Mouse (Mus musculus): Measurements from ENCODE around the gene Akap1. TPM values are rescaled to one million over a fixed set of nuclear protein-coding genes. Genes with fewer than 3 reads are reported as not detected.

Gene Akap1
- polyA plus RNA-seq, 1 experiment, result 0.15 TPM

DNA sequence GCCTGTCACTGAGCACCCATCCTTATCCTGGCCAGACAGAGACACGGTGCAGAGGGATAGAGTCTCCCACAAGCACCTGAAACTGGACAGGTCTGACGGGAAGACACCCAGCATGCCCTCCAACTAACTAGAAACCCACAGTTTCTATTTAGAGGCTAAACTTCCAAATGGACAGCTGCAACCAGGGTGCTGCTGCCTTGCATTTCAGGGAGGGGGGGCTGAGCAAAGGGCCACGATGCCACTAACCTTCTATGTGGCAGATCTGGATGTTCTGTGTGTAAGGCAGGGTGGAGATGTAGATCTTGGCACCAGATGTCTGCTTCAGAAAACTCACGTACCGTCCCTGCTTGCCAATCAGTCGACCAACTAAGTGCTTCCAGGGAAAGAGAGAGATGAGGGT, 25.0 kb downstream of the Akap1 start:
- TF ChIP-seq TAL1 (IDR thresholded peaks at IDR 0.05; ENCODE audit: low read length), result no peak
- no peak for TF ChIP-seq GATA1 (IDR thresholded peaks at IDR 0.05; ENCODE audit: low read length)

GRCm38 (mm10) chr11:88838630-88839029, 25.8 kb downstream of the Akap1 start:
- Histone ChIP-seq H3K9me3 (ENCODE audit: control insufficient read depth, low read length) (no peaks in the 10 kb centered on the region), H3K4me3 (replicated peaks) (no peak overlapping the region), H3K27me3 (ENCODE audit: control insufficient read depth) (no peaks in the 10 kb centered on the region), H3K4me1 (ENCODE audit: control insufficient read depth) (peaks cover 6% of the 10 kb centered on the region), H3K36me3 (ENCODE audit: control insufficient read depth) (peaks cover 77% of the 10 kb centered on the region)
- TF ChIP-seq TAL1 (IDR thresholded peaks at IDR 0.05; ENCODE audit: low read length) (no peak), GATA1 (IDR thresholded peaks at IDR 0.05; ENCODE audit: low read length) (no peak)

More for the DNA sequence above, 25.0 kb downstream of the Akap1 start:
- peaks cover 6% of the 10 kb centered on the region for H3K4me1 ChIP-seq (ENCODE audit: control insufficient read depth)
- H3K4me3 ChIP-seq (replicated peaks), result no peak overlapping the region
- no peaks in the 10 kb centered on the region for H3K27me3 ChIP-seq (ENCODE audit: control insufficient read depth)
- H3K36me3 ChIP-seq (ENCODE audit: control insufficient read depth), result peaks cover 77% of the 10 kb centered on the region
- H3K9me3 ChIP-seq (ENCODE audit: control insufficient read depth, low read length), result no peaks in the 10 kb centered on the region

- Histone ChIP-seq H3K27me3 (ENCODE audit: control insufficient read depth) (no peaks in the 10 kb centered on the region), H3K36me3 (ENCODE audit: control insufficient read depth) (peaks cover 80% of the 10 kb centered on the region), H3K9me3 (ENCODE audit: control insufficient read depth, low read length) (no peaks in the 10 kb centered on the region), H3K4me1 (ENCODE audit: control insufficient read depth) (no peaks in the 10 kb centered on the region), H3K4me3 (replicated peaks) (no peak overlapping the region)
- no peak for TF ChIP-seq TAL1 (IDR thresholded peaks at IDR 0.05; ENCODE audit: low read length)
- TF ChIP-seq GATA1 (IDR thresholded peaks at IDR 0.05; ENCODE audit: low read length), result no peak
These were observed 29.8 kb downstream of the Akap1 start for GRCm38 (mm10) chr11:88834606-88835005.

DNA sequence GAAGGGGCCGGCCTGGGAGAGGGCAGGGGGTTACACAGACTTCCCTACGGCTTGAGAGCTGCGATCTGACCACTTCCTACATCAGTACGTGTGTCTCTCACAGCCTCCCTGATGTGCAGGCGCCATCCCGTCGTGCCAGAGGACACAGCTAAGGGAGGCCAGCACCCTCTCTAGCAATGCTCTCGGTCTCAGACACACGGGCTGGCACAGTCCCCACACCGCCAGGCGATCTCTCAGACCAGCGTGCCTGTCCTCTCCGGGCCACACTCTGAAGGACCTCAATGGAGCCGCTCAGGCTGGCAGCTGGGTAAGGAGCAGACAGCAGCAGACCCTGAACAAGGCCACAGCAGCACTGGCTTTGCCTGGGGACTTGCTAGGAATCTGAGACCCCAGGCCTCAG, 30.3 kb downstream of the Akap1 start:
- peaks cover 76% of the 10 kb centered on the region for H3K36me3 ChIP-seq (ENCODE audit: control insufficient read depth)
- H3K27me3 ChIP-seq (ENCODE audit: control insufficient read depth), result no peaks in the 10 kb centered on the region
- no peaks in the 10 kb centered on the region for H3K9me3 ChIP-seq (ENCODE audit: control insufficient read depth, low read length)
- TF ChIP-seq GATA1 (IDR thresholded peaks at IDR 0.05; ENCODE audit: low read length), result no peak
- no peak for TF ChIP-seq TAL1 (IDR thresholded peaks at IDR 0.05; ENCODE audit: low read length)
- no peak overlapping the region for H3K4me3 ChIP-seq (replicated peaks)
- no peaks in the 10 kb centered on the region for H3K4me1 ChIP-seq (ENCODE audit: control insufficient read depth)

GRCm38 (mm10) chr11:88833099-88833498, 31.3 kb downstream of the Akap1 start:
- H3K36me3 ChIP-seq (ENCODE audit: control insufficient read depth), result peaks cover 66% of the 10 kb centered on the region
- no peaks in the 10 kb centered on the region for H3K9me3 ChIP-seq (ENCODE audit: control insufficient read depth, low read length)
- H3K4me3 ChIP-seq (replicated peaks), result no peak overlapping the region
- no peaks in the 10 kb centered on the region for H3K27me3 ChIP-seq (ENCODE audit: control insufficient read depth)
- TF ChIP-seq TAL1 (IDR thresholded peaks at IDR 0.05; ENCODE audit: low read length), result no peak
- H3K4me1 ChIP-seq (ENCODE audit: control insufficient read depth), result no peaks in the 10 kb centered on the region

GRCm38 (mm10) chr11:88830257-88830804, 34.1 kb downstream of the Akap1 start:
- Histone ChIP-seq H3K4me1 (ENCODE audit: control insufficient read depth) (no peaks in the 10 kb centered on the region), H3K4me3 (replicated peaks) (no peak overlapping the region), H3K27me3 (ENCODE audit: control insufficient read depth) (no peaks in the 10 kb centered on the region), H3K36me3 (ENCODE audit: control insufficient read depth) (peaks cover 45% of the 10 kb centered on the region), H3K9me3 (ENCODE audit: control insufficient read depth, low read length) (no peaks in the 10 kb centered on the region)
- TF ChIP-seq TAL1 (IDR thresholded peaks at IDR 0.05; ENCODE audit: low read length) (no peak), GATA1 (IDR thresholded peaks at IDR 0.05; ENCODE audit: low read length) (no peak)

GRCm38 (mm10) chr11:88828528-88828927, 35.9 kb downstream of the Akap1 start:
- no peaks in the 10 kb centered on the region for H3K9me3 ChIP-seq (ENCODE audit: control insufficient read depth, low read length)
- H3K36me3 ChIP-seq (ENCODE audit: control insufficient read depth), result peaks cover 27% of the 10 kb centered on the region
- no peak for TF ChIP-seq TAL1 (IDR thresholded peaks at IDR 0.05; ENCODE audit: low read length)
- no peak for TF ChIP-seq GATA1 (IDR thresholded peaks at IDR 0.05; ENCODE audit: low read length)
- no peaks in the 10 kb centered on the region for H3K4me1 ChIP-seq (ENCODE audit: control insufficient read depth)
- no peaks in the 10 kb centered on the region for H3K27me3 ChIP-seq (ENCODE audit: control insufficient read depth)
- no peak overlapping the region for H3K4me3 ChIP-seq (replicated peaks)

GRCm38 (mm10) chr11:88825909-88826308, 38.5 kb downstream of the Akap1 start:
- H3K4me3 ChIP-seq (replicated peaks), result no peak overlapping the region
- H3K27me3 ChIP-seq (ENCODE audit: control insufficient read depth), result peaks cover 19% of the 10 kb centered on the region
- H3K9me3 ChIP-seq (ENCODE audit: control insufficient read depth, low read length), result no peaks in the 10 kb centered on the region
- H3K4me1 ChIP-seq (ENCODE audit: control insufficient read depth), result no peaks in the 10 kb centered on the region
- peaks cover 7% of the 10 kb centered on the region for H3K36me3 ChIP-seq (ENCODE audit: control insufficient read depth)
- TF ChIP-seq GATA1 (IDR thresholded peaks at IDR 0.05; ENCODE audit: low read length) (no peak), TAL1 (IDR thresholded peaks at IDR 0.05; ENCODE audit: low read length) (no peak)

GRCm38 (mm10) chr11:88822991-88823390, 41.4 kb downstream of the Akap1 start:
- Histone ChIP-seq H3K27me3 (ENCODE audit: control insufficient read depth) (peaks cover 27% of the 10 kb centered on the region), H3K4me1 (ENCODE audit: control insufficient read depth) (no peaks in the 10 kb centered on the region), H3K4me3 (replicated peaks) (no peak overlapping the region), H3K36me3 (ENCODE audit: control insufficient read depth) (no peaks in the 10 kb centered on the region), H3K9me3 (ENCODE audit: control insufficient read depth, low read length) (no peaks in the 10 kb centered on the region)
- TF ChIP-seq GATA1 (IDR thresholded peaks at IDR 0.05; ENCODE audit: low read length) (no peak), TAL1 (IDR thresholded peaks at IDR 0.05; ENCODE audit: low read length) (no peak)

DNA sequence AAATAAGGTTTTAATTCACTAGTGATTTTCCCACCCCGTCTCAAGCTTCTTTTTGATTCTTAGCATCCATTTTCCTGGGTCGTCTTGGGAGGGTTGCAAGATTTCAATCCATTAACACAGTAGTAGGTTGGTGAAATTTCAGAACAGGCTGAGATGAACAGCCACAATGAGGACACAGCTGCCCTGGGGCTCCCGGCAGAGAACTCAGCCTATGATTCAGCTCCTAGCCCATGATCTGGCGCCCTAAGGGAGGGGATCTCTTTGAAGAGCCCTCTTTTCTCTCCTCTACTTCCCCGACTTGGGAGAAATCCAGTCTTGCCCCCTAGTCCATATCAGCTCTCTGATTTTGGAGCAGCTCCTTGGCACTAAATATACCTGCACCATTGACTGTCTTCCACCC, 41.9 kb downstream of the Akap1 start:
- TF ChIP-seq TAL1 (IDR thresholded peaks at IDR 0.05; ENCODE audit: low read length) (no peak), GATA1 (IDR thresholded peaks at IDR 0.05; ENCODE audit: low read length) (no peak)
- Histone ChIP-seq H3K4me1 (ENCODE audit: control insufficient read depth) (no peaks in the 10 kb centered on the region), H3K9me3 (ENCODE audit: control insufficient read depth, low read length) (no peaks in the 10 kb centered on the region), H3K27me3 (ENCODE audit: control insufficient read depth) (peaks cover 27% of the 10 kb centered on the region), H3K36me3 (ENCODE audit: control insufficient read depth) (no peaks in the 10 kb centered on the region), H3K4me3 (replicated peaks) (no peak overlapping the region)

Measured in erythroblast, embryonic 14.5 days (primary cell).